Mouse (Mus musculus): ENCODE results near the gene Plek2.

DNA sequence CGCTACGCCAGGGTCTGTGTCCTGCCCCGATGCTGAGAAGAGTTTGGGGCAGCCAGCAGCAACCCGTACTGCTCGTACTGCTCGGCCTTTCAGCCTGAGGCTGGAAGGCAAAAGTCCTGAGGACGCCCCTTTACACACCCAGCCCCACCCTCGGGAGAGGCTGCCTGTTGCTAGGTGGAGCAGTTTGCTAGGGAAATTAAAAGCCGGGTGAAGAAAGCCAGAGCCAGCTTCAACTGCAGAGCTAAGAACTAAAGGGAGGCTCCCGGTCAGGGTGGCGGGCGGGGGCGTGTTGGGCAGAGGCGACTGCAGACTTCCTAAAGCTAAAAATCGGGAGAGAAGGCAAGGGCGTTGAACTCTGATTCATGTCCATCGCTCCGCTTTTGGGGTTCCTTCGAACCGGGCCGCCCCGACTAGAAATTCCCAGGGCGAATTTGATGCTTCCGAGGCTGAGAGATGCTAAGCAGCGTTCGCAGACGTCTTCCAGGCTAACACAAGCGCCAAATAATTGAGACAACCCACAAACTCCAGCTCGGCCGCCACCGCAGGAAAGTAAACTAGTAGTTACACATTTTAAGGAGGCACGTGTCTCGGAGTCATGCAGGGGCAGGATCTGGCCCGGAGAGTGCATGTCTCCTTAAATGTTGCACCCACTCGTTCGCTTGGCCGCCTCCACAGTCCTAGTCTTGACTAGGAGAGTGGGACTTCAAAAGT lies 5.1 kb upstream of the Plek2 start:
- no peak for TF ChIP-seq POLR2A (IDR thresholded peaks at IDR 0.05; ENCODE audit: low read depth, low read length)
- TF ChIP-seq CTCF (conservative IDR thresholded peaks at IDR 0.05; ENCODE audit: insufficient read depth, insufficient read length, low read depth, low read length), result no peak
